Mouse (Mus musculus) right cerebral cortex, postnatal 14 days (tissue): Measurements from ENCODE around the gene Clstn1.

ENCODE experiments used
- DNase-seq: peaks from one replicate; pipeline ENCODE4 v3.0.0; 2022

The Clstn1 gene

DNA sequence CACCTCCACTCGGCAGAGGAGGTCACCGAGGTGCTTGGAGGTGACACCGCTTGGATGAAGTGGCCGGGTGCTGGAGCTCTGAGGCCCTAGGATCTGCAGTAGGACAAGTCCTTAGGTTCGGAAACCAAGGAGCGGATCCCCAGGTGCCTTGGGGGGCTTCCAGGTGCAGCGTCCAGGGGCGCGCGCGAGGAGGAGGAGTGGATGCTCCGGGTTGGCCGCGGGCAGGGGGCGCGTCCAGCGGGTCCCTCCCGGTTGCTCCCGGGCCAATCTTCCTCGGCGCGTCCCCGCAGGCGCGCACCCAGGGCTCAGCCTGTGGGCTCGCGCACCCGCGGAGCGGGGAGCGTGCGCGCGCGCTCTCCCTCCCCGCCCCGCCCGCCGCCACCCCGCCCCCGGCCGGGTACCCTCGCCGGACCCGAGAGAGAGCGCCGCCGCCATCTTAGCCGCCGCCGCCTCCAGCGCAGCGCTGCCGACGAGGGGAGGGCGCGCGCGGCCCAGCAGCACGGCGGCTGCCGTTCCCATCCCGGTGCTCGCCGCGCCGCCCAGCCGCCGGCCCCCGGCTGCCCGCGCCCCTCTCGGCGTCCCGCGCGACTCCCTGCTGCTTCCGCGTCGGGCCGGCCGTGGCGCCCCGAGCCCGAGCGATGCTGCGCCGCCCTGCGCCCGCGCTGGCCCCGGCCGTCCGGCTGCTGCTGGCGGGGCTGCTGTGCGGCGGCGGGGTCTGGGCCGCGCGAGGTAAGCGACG is at the start of gene Clstn1:
Gene Clstn1 (plus strand): TSS at position 425 of the 739 bp plus-strand sequence.
- DNase-seq: peak; percentile 77

- no peak for DNase-seq
Measured at GRCm38 (mm10) chr4:149539441-149539840, 46.8 kb upstream of the Clstn1 start.

GRCm38 (mm10) chr4:149541935-149542334 is 44.3 kb upstream of the Clstn1 start:
- no peak for DNase-seq

GRCm38 (mm10) chr4:149542431-149542830 is 43.8 kb upstream of the Clstn1 start:
- DNase-seq: no peak

DNA sequence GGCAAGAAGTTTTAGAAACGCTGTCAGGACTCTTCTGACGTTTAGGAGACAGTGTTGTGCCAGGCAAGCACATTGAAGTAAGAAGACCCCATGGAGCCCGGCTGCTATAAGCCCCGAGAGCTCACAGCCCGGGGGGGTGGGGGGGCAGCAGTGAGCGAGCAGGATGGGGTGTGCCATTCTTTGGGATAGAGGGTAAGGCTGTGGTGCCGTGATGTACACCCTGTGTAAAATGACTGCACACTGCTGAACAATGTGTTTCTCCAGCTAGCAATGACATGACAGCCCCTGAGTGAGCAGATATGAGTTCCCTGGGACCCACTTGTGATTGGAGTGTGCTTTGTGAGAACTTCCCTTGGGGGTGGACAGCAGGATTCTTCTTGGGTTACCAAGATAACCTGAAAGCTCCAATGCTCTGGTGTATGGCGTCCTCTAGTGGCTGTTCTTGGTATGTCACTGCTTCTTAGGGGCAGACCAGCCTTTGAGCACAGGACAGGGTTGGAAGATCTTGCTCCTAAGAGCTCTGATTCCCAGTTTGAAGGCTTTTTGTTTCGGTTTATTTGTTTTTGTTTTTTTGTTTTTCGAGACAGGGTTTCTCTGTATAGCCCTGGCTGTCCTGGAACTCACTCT is 43.2 kb upstream of the Clstn1 start:
- DNase-seq: peak; percentile 89

DNA sequence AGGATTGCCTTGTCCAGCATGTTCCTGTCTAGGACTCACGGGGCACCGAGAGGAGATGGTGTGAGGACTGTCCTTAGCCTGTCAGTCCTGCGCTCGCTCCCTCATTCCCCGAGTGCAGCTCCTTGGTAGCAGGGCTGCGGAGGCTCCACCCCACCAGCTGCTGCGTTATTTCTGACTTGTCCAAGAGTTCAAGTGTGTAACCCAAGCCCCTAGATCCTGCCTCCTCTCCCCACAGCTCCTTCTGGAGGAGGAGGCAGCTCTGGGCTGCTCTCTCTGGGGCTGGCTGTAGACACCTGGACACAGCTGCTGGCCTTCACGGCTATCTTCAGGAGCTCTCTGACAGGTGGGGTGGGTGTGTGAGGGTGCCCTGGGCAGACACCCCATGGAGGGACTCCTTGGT is 41.4 kb upstream of the Clstn1 start:
- no peak for DNase-seq

DNA sequence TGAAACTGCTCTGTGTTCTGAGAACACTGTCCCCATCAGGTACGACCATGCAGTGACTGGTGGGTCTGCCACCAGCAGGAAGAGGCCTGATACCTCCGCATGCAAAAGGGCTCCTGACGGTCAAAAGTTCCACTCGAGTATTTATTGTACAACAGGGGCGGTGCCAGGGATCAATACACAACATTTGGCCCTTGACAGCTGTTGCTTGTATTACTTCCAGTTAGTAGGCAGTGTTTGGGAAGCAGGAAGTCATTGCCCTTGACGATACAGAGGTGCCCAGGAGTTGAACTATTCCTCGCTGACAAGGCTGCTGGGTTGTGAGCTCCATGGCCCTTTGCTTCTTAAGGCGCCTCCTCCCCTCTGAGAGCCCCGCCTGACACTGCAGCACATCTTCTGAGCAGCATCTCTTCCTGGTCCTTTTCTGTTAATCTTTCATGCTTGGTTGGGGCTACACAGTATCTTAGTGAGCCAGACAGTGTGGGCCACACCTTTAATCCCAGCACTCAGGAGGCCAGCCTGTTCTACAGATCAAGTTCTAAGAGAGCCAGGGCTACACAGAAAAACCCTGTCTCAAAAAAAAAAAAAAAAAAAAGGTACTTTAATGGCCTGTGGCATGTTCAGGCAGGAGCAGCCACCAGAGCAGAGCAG is 39.3 kb upstream of the Clstn1 start:
- DNase-seq: no peak

DNA sequence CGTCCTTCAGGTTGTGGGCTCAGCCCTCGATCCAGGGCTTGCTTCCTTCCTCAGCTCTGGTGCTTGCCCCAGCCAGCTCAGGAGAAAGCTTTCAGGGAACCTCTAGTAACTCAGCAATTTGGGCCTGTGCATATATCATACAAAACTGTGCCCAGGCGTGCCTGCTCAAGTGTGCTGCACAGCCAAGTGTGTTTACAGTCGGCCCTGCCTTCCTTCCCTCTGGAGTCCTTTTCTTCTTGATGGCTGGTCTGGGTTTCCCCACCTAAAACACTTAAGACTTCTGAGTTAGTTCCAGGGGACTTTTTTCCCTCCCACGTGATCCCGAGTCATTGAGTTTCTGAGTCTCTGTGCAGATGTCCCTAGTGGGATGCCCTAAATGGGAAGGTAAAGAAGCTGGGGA is 38.7 kb upstream of the Clstn1 start:
- no peak for DNase-seq

- DNase-seq: peak; percentile 75
Measured at GRCm38 (mm10) chr4:149549221-149549925, 36.9 kb upstream of the Clstn1 start.

- no peak for DNase-seq
Measured at GRCm38 (mm10) chr4:149550866-149551265, 35.4 kb upstream of the Clstn1 start.

DNA sequence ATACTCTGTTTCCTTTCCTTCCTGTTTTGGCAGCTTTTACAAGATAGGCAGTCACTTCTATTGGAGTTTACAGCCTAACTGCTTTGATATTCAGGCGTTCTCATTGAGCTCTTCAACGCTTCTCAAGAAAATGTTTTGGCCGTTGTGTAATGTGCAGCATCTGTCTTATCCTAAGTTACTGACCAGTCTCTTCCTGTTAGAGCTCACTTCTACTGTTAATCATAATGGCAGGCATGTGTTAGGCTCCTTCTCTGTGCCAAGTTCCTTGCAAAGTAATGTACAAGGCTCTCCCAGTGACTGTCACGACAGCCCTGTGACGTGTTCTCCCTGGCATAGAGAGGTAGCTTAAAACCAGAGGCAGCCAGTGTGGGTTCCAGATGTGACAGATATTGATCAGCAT is 34.6 kb upstream of the Clstn1 start:
- DNase-seq: no peak

DNA sequence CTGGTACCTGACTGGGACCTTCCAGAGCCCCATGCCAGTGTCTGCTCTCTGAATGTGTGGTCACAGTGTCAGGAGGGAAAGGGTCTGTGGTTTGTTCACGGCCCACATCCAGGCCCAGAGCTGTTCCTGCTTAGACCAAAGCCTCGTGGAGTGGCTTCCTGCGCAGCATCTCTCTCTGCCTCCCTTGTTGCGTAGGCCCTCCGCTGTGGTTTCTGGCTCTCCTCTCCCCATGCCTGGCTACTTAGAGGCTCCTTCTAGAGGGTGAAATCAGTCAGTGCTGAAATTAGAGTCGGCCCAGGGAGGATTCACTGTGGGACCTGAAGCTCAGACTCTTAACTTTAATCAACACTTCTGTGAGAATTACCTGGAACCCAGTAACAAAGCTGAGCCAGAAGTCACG is 32.4 kb upstream of the Clstn1 start:
- DNase-seq: no peak

GRCm38 (mm10) chr4:149556111-149556510 is 30.2 kb upstream of the Clstn1 start:
- peak; percentile 61 for DNase-seq

DNA sequence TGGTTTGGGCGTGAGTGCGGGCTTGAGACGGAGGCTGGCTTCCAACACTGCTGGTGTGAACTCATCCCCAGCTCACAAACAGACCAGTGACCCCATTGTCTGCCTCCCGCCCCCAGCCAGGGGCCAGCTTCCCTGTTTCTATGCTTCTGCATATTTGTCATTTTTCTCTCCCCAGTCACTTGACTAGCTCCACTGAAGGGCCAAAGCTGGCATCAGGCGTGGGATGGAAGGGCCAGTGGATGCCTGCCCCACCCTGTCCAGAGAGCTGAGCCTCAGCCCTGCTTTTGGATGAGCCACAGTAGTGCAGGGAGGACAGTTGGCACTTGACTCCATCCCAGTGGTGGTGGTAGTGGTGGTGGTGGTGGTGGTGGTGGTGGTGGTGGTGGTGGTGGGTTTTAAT is 28.4 kb upstream of the Clstn1 start:
- no peak for DNase-seq

GRCm38 (mm10) chr4:149558389-149558788 is 27.9 kb upstream of the Clstn1 start:
- DNase-seq: no peak

DNA sequence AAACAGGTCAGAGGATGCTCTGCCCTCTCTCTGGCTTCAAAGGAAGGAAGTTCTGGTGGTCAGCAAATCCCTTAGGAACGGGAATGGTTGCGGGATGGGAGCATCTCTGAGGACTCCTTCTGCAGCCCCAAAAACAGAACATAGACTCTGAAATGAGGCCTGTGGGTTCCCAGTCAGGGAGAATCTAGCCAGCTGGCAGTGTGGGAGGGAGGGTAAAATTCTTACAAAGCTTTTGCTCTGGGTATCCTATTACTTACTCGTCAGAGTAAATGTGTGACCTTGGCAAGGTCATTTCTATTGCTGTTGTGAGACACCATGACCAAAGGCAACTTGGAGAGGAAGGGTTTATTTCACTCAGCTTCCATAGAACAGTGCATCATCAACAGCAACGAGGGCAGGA is 24.9 kb upstream of the Clstn1 start:
- no peak for DNase-seq

GRCm38 (mm10) chr4:149561986-149562904 is 24.0 kb upstream of the Clstn1 start:
- DNase-seq: peak; percentile 72

DNA sequence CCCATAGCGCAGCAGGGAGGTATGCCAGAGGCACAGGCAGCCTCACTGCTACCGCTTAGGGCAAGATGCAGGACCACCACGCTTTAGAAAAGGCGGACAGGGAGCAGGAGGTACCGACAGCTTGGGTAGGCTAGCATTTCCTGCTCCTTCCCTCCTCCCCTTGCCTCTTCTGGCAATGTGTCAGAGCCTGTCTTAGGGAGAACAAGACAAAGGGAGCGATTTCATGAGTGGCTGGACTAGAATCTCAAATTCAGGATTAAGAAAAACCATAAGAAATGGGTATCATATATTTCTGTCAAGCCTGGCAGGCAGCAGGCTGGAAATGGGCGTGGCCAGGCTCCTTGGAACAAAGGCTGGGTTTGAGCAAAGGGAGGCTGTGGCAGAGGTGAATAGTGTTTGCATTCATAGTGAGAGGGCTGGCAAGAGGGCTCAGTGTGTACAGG is 23.3 kb upstream of the Clstn1 start:
- DNase-seq: no peak

GRCm38 (mm10) chr4:149563941-149564361 is 22.3 kb upstream of the Clstn1 start:
- no peak for DNase-seq

- peak; percentile 77 for DNase-seq
Measured at GRCm38 (mm10) chr4:149564452-149565407, 21.5 kb upstream of the Clstn1 start.

DNA sequence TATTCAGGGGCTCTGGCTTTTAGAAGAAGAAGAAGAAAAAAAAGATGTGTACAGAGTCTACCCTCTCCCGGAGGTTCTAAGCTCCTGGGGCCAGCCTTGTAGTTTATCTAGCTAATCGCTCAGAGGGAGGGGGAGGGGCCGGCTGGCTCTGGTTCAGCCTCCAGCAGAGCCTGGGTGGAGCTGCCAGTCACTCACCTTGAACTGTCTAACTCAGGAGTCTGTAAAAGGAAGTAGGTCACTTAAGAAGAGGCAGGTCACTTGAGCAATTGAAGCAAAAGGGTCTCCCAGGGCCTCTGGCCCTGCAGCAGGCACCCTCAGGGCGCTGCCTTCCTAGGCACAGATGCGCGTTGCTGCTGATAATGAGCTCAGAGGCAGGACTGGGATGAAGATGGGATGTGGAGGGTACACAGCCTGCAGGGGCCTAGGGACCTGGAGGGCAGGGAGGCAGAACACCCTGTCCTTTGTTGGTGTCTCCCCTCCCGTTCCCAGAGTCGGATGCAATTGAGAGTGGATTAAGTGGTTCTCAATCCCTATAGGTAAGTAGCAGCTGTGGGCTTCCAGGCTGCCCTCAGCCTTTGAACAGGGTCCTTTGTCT is 18.7 kb upstream of the Clstn1 start:
- DNase-seq: no peak
